Mouse (Mus musculus) thymus, adult 2 months (tissue): ENCODE results near the gene Ubap1l.

Source experiments
- CTCF ChIP-seq: fragments of 200-500 bp; IDR thresholded peaks from 2 replicates; pipeline ENCODE4 v1.5.1; 2012; ENCODE audit warnings: mild to moderate bottlenecking, control low read depth, low read length, moderate library complexity, borderline replicate concordance; ENCODE audit not compliant: control insufficient read depth, poor library complexity, insufficient read depth; ENCODE audit errors: extremely low read depth
- POLR2A ChIP-seq: fragments of 200-500 bp; IDR thresholded peaks from 2 replicates; pipeline ENCODE4 v1.6.1; 2012; ENCODE audit warnings: mild to moderate bottlenecking, low read length, control low read depth, moderate library complexity; ENCODE audit not compliant: control insufficient read depth, poor library complexity, insufficient read depth; ENCODE audit errors: extremely low read depth

DNA sequence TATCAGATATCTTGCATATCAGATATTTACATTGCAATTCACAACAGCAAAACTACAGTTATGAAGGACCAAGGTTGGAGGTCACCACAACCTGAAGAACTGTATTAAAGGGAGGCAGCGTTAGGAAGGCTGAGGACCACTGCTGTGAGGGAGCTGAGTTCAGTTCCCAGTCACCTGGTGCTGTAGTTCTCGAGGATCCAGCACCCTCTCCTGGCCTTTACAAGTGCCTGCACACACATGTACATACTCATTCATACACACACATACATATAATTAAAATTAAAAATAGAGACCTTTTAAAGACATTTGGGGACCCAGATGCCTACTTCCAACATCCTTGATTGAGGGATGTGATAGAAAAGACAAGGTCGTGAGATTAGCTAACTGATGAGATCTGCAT is 58.8 kb downstream of the Ubap1l start:
- TF ChIP-seq CTCF (no peak), POLR2A (no peak)
